Mouse (Mus musculus) lung, postnatal 0 days (tissue): ENCODE results near the gene Relt. TPM values are rescaled to one million over a fixed set of nuclear protein-coding genes. Genes with fewer than 3 reads are reported as not detected.

ENCODE experiments used
- ATAC-seq: fragments of 200-750 bp; cut with Nextera tagmentation; 2 replicates; pipeline ENCODE4 v1.8.0; 2017; ENCODE audit warnings: moderate library complexity
- DNase-seq: peaks from one replicate; pipeline ENCODE4 v3.0.0-alpha.2; 2016; ENCODE audit warnings: low spot score
- H3K27ac ChIP-seq: fragments of 300-500 bp; sonication (generic); 2 replicates; pipeline ENCODE4 v1.5.1; 2014; ENCODE audit warnings: antibody characterized with exemption, mild to moderate bottlenecking, low read length, mixed read lengths
- H3K27me3 ChIP-seq: fragments of 300-500 bp; sonication (generic); replicated peaks from 2 replicates; pipeline ENCODE4 v1.6.1; 2014; ENCODE audit warnings: low read length, mixed read lengths; ENCODE audit not compliant: insufficient read depth
- H3K36me3 ChIP-seq: fragments of 300-500 bp; sonication (generic); 2 replicates; pipeline ENCODE4 v1.6.1; 2014; ENCODE audit warnings: low read length, mixed read lengths; ENCODE audit not compliant: insufficient read depth
- H3K4me1 ChIP-seq: fragments of 300-500 bp; sonication (generic); 2 replicates; pipeline ENCODE4 v1.6.1; 2014; ENCODE audit warnings: antibody characterized with exemption, low read depth, low read length, mixed read lengths; ENCODE audit not compliant: insufficient read depth
- H3K4me2 ChIP-seq: fragments of 300-500 bp; sonication (generic); replicated peaks from 2 replicates; pipeline ENCODE4 v1.6.1; 2014; ENCODE audit warnings: low read depth, mild to moderate bottlenecking, low read length, moderate library complexity, mixed read lengths
- H3K4me3 ChIP-seq: fragments of 300-500 bp; sonication (generic); 2 replicates; pipeline ENCODE4 v1.5.1; 2014; ENCODE audit warnings: low read depth, low read length
- H3K9ac ChIP-seq: fragments of 300-500 bp; sonication (generic); replicated peaks from 2 replicates; pipeline ENCODE4 v1.6.1; 2014; ENCODE audit warnings: low read depth, mild to moderate bottlenecking
- H3K9me3 ChIP-seq: fragments of 300-500 bp; sonication (generic); 2 replicates; pipeline ENCODE4 v1.6.1; 2016; ENCODE audit warnings: low read length, mixed read lengths
- CTCF ChIP-seq: IDR thresholded peaks from 2 replicates; pipeline ENCODE4 v1.5.1; 2016; ENCODE audit warnings: antibody characterized with exemption, mild to moderate bottlenecking
- EP300 ChIP-seq: IDR thresholded peaks from 2 replicates; pipeline ENCODE4 v1.6.1; 2016; ENCODE audit warnings: antibody characterized with exemption, mild to moderate bottlenecking, control low read depth
- WGBS: fragments of 180-500 bp; shearing (Covaris S2); extraction: QIAGEN DNeasy Blood & Tissue Kit; methylation state at CpG from one replicate; pipeline ENCODE4 v1.1.7; 2014; 5-methylcytosine and 5-hydroxymethylcytosine counted together
- polyA plus RNA-seq: library from polyadenylated mRNA; unstranded; fragments of >200 nt; fragmentation: Nextera tagmentation; extraction: Ambion mirVana; gene quantifications from 2 replicates; pipeline ENCODE4 v1.2.1, GENCODE M21; 2015

The Relt gene
- polyA plus RNA-seq, 1 experiment from 2014 or later: 3.8 TPM

GRCm38 (mm10) chr7:100843866-100844265, 19.4 kb downstream of the Relt start:
- Histone ChIP-seq H3K4me2 (no peak overlapping the region), H3K4me1 (no peaks in the 10 kb centered on the region), H3K27ac (no peak overlapping the region), H3K4me3 (no peak overlapping the region), H3K9ac (no peak overlapping the region), H3K9me3 (no peaks in the 10 kb centered on the region), H3K27me3 (no peaks in the 10 kb centered on the region), H3K36me3 (no peaks in the 10 kb centered on the region)
- DNase-seq (no peak), ATAC-seq (no peak)
- no peak for TF ChIP-seq EP300
- TF ChIP-seq CTCF: no peak
- 81% methylated on average over 2 of the region's 2 CpGs for WGBS

GRCm38 (mm10) chr7:100842175-100842574, 21.1 kb downstream of the Relt start:
- no peaks in the 10 kb centered on the region for H3K9me3 ChIP-seq
- no peak overlapping the region for H3K27ac ChIP-seq
- H3K9ac ChIP-seq: no peak overlapping the region
- DNase-seq (no peak), ATAC-seq (no peak)
- 85% methylated on average over 5 of the region's 5 CpGs for whole genome bisulfite sequencing
- no peak for TF ChIP-seq CTCF
- TF ChIP-seq EP300: no peak
- no peaks in the 10 kb centered on the region for H3K4me1 ChIP-seq
- H3K4me3 ChIP-seq: no peak overlapping the region
- no peaks in the 10 kb centered on the region for H3K27me3 ChIP-seq
- no peak overlapping the region for H3K4me2 ChIP-seq
- H3K36me3 ChIP-seq: no peaks in the 10 kb centered on the region

GRCm38 (mm10) chr7:100841608-100842007, 21.6 kb downstream of the Relt start:
- no peak overlapping the region for H3K4me2 ChIP-seq
- no peaks in the 10 kb centered on the region for H3K27me3 ChIP-seq
- no peaks in the 10 kb centered on the region for H3K9me3 ChIP-seq
- no peak for DNase-seq
- H3K4me3 ChIP-seq: no peak overlapping the region
- no peak for ATAC-seq
- 0 out of 2 replicates have a peak, but pooled peaks cover 3% of the 10 kb centered on the region for H3K36me3 ChIP-seq
- H3K4me1 ChIP-seq: no peaks in the 10 kb centered on the region
- no peak overlapping the region for H3K9ac ChIP-seq
- 87% methylated on average over 6 of the region's 6 CpGs for WGBS
- H3K27ac ChIP-seq: no peak overlapping the region
- no peak for TF ChIP-seq CTCF
- no peak for TF ChIP-seq EP300

GRCm38 (mm10) chr7:100840906-100841305, 22.3 kb downstream of the Relt start:
- TF ChIP-seq EP300 (no peak), CTCF (no peak)
- Histone ChIP-seq H3K4me3 (no peak overlapping the region), H3K4me1 (no peaks in the 10 kb centered on the region), H3K9ac (no peak overlapping the region), H3K4me2 (no peak overlapping the region), H3K27me3 (no peaks in the 10 kb centered on the region), H3K27ac (no peak overlapping the region), H3K36me3 (0 out of 2 replicates have a peak, but pooled peaks cover 6% of the 10 kb centered on the region), H3K9me3 (no peaks in the 10 kb centered on the region)
- no peak for ATAC-seq
- DNase-seq: no peak
- 97% methylated on average over 1 of the region's 1 CpGs for WGBS

GRCm38 (mm10) chr7:100839632-100840402, 23.4 kb downstream of the Relt start:
- peaks cover 12% of the 10 kb centered on the region; the same call in 1 of the 2 replicates for H3K36me3 ChIP-seq
- H3K4me3 ChIP-seq: no peak overlapping the region
- H3K27me3 ChIP-seq: no peaks in the 10 kb centered on the region
- no peaks in the 10 kb centered on the region for H3K9me3 ChIP-seq
- H3K4me1 ChIP-seq: no peaks in the 10 kb centered on the region
- TF ChIP-seq CTCF (no peak), EP300 (no peak)
- H3K27ac ChIP-seq: no peak overlapping the region
- H3K9ac ChIP-seq: no peak overlapping the region
- ATAC-seq (peak; percentile 40; the same call in 1 of the 2 replicates), DNase-seq (no peak)
- no peak overlapping the region for H3K4me2 ChIP-seq
- 69% methylated on average over 6 of the region's 6 CpGs for WGBS

- H3K27me3 ChIP-seq: no peaks in the 10 kb centered on the region
Observed at GRCm38 (mm10) chr7:100837701-100838100, 25.5 kb downstream of the Relt start.

More at GRCm38 (mm10) chr7:100837701-100838100, 25.5 kb downstream of the Relt start:
- Histone ChIP-seq H3K27ac (no peak overlapping the region), H3K9me3 (no peaks in the 10 kb centered on the region), H3K9ac (no peak overlapping the region), H3K4me2 (no peak overlapping the region), H3K4me3 (no peak overlapping the region), H3K4me1 (no peaks in the 10 kb centered on the region), H3K36me3 (peaks cover 13% of the 10 kb centered on the region; the same call in 1 of the 2 replicates)
- TF ChIP-seq CTCF: no peak
- no peak for TF ChIP-seq EP300
- DNase-seq (no peak), ATAC-seq (no peak)
- WGBS: 62% methylated on average over 1 of the region's 1 CpGs
